Mouse (Mus musculus): ENCODE data around the gene Vmn2r91.
"Not testable (repeated sequence)": the region's sequence is repeated elsewhere in the genome, so short reads cannot be mapped to it uniquely, and the experiment has no call there.

Vmn2r91 gene

DNA sequence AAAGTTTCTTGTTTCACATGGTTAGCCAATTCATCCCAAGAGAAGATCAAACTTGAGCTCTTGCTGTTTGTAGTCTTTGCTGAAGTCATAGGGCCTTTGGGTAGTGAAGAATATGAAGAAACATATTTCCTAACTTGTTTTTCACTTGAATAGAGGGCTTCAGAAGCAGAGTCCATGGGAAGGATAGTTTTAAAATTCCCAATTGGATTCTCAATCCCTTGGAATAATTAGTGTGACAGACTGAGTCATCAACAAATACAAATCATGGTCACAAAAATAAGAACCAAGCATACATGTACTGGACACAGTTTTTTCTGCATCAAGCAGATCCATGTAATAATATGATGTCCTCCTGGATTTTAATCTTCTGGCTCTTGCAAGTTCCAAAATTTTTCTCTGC is at the start of gene Vmn2r91:
TSS of gene Vmn2r91 (plus strand) at position 301 of the 400 bp plus-strand sequence.
- not testable (repeated sequence) for DNase-seq (ENCODE audit: low spot score in 2 of 2)

DNA sequence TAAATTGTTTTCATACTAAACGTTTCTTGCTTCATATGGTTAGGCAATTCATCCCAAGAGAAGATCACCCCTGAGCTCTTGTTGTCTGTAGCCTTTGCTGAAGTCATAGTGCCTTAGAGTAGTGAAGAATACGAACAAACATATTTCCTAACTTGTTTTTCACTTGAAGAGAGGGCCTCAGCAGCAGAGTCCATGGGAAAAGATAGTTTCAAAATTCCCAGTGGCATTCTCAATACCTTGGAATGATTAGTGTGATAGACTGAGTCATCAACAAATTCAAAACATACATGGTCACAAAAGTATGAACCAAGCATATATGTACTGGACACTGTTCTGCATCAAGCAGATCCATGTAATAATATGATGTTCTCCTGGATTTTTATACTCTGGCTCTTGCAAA is 35.7 kb upstream of the Vmn2r91 start, which contains the start of gene Vmn2r124:
TSS of gene Vmn2r124 (plus strand) at position 301 of the 400 bp plus-strand sequence.
- no peak for DNase-seq (ENCODE audit: low spot score in 2 of 2)

DNA sequence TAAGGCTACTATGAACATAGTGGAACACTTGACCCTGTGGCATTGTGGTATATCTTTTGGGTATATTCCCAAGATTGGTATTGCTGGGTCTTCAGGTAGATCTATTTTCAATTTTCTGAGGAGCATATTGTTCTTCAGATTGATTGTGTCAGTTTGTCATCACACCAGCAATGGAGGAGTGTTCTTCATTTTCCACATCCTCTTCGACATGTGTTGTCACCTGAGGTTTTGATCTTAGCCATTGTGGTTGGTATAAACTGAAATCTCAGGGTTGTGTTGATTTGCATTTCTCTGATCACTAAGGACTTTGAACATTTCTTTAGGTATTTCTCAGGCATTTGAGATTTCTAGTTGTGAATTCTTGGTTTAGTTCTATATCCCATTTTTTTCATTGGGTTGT is 10.8 kb downstream of the Vmn2r91 start:
- not testable (repeated sequence) for DNase-seq (ENCODE audit: low spot score in 2 of 2)

DNA sequence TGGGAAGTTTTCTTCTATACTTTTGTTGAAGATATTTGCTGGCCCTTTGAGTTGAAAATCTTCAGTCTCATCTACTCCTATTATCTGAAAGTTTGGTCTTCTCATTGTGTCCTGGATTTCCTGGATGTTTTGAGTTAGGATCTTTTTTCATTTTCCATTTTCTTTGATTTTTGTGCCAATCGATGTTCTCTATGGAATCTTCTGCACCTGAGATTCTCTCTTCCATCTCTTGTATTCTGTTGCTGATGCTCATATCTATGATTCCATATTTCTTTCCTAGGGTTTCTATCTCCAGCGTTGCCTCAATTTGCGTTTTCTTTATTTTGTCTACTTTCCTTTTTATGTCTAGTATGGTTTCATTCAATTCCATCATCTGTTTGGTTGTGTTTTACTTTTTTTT is 17.4 kb downstream of the Vmn2r91 start:
- DNase-seq (ENCODE audit: low spot score in 2 of 2): not testable (repeated sequence)

DNA sequence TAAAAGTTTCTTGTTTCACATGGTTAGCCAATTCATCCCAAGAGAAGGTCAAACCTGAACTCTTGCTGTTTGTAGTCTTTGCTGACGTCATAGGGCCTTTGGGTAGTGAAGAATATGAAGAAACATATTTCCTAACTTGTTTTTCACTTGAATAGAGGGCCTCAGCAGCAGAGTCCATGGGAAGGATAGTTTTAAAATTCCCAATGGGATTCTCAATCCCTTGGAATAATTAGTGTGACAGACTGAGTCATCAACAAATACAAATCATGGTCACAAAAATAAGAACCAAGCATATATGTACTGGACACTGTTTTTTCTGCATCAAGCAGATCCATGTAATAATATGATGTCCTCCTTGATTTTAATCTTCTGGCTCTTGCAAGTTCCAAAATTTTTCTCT is 66.8 kb downstream of the Vmn2r91 start, which contains the start of gene Vmn2r92:
TSS of gene Vmn2r92 (plus strand) at position 301 of the 400 bp plus-strand sequence.
- DNase-seq (ENCODE audit: low spot score in 2 of 2): not testable (repeated sequence)

DNA sequence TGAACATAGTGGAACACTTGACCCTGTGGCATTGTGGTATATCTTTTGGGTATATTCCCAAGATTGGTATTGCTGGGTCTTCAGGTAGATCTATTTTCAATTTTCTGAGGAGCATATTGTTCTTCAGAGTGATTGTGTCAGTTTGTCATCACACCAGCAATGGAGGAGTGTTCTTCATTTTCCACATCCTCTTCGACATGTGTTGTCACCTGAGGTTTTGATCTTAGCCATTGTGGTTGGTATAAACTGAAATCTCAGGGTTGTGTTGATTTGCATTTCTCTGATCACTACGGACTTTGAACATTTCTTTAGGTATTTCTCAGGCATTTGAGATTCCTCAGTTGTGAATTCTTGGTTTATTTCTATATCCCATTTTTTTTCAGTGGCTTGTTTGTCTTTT is 76.4 kb downstream of the Vmn2r91 start:
- not testable (repeated sequence) for DNase-seq (ENCODE audit: low spot score in 2 of 2)
